Mouse (Mus musculus): ENCODE results near the gene Sac3d1.

GRCm38 (mm10) chr19:6102169-6102853, 16.1 kb downstream of the Sac3d1 start:
- TF ChIP-seq CTCF (IDR thresholded peaks at IDR 0.05; ENCODE audit: extremely low read depth, insufficient read depth, low read length), result no peak
- TF ChIP-seq POLR2A (IDR thresholded peaks at IDR 0.05; ENCODE audit: extremely low read depth, insufficient read depth, low read length), result no peak
